Mouse (Mus musculus): Measurements from ENCODE around the gene Rnase1.

Gene Rnase1

DNA sequence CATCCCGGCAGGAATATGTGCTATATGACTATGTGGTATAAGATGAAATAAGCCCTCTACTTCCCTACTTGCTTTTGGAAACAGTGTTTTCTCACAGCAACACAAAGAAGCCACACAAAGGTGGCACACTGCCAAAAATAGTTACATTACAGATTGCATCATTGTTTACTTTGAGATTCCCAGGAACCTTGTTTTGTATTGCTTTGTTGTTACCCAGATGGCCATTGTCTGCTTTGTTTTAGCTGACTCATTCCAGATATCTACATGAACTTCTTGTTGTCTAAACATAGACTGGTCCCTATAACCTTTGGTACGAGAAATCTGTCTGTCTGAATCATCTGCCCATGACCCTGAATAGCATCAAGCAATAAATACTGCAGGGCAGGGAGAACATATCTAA is 6.2 kb downstream of the Rnase1 start:
- peak; percentile 28 for DNase-seq

DNA sequence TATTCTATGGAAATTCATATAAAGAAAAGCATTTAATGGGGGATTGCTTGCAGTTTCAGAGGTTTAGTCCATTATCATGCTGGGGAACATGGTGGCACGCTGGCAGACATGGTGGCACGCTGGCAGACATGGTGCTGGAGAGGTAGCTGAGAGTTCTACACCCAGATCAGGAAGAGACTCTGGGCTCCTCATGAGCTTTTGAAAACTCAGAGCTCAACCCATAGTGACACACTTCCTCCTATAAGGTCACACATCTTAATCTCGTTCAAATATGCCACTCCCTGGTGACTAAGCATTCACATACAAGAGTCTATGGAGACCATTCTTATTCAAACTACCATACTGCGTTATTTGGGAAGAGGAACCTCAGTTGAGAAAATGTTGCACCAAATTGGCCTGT is 14.2 kb downstream of the Rnase1 start:
- DNase-seq = no peak

DNA sequence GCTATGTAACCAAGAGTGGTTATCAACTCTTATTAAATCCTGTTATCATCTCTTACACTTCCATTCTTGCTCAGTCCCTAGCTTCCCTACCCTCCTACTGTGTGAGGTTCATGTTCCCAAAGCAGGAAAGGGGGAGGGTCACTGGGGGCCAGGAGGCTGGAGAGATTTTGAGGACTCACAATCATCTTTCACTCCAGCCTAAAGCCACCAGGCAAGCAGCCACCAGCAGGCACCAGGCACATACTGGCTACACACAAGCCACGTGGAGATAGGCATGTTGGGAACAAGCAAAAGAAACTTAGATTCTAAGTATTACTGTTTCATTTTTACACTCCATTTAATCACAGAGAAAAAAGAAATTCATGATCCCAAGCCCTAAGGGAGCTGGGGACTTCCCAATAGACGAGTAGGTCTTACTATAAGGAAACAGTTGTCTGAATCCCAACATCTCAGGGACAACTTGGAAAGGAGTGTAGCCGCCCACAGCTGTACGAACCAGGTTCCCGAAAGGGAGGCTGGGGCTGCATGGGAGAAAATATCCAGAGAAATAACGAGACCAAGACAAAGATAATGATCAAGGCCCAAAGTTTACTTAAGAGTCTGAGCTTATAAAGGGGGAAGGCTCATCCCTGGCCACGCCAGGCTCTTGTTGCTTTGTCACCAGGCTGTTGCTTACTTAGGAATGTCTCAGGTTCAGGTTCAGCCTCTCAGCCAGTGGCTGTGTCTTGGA is 15.3 kb downstream of the Rnase1 start:
- DNase-seq = no peak

DNA sequence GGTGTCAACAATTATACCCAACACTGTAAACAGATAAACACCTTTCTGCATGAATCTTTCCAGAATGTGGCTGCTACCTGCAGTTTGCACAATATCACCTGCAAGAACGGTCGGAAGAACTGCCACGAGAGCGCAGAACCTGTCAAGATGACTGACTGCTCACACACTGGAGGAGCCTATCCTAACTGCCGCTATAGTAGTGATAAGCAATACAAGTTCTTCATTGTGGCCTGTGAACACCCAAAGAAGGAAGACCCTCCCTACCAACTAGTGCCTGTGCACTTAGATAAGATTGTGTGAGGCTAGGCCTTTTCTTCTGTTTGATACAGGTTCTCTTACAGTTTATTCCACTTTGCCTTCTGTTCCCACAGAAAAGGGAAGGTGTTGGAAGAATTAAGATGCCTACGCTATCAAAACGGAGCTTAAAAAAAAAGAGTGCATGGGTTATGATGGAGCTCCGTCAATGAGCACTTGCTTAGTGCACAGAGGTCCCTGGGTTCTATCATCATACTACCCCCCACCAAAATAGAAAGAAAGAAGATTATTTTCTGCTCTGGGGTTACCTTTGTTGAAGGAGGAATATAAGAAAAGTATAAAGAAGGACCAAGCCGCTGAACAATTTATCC is 16.2 kb downstream of the Rnase1 start:
- no peak for DNase-seq

DNA sequence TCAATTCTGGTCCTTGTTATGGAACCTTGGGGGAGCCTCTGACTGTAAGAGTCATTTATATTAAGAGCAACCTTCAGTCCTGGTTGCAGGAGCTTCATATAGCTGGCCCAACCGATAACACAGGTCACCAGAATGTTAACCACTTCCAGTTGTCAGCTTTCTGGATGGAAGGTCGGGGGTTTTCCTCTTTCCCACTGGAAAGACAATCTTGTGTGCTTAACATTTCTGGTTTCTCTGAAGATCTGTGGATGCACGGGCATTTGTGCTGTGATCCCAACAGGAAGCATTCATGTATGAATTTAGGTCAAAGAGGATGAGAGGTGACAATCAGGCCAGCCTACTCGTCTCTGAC is 17.0 kb downstream of the Rnase1 start:
- no peak for DNase-seq

DNA sequence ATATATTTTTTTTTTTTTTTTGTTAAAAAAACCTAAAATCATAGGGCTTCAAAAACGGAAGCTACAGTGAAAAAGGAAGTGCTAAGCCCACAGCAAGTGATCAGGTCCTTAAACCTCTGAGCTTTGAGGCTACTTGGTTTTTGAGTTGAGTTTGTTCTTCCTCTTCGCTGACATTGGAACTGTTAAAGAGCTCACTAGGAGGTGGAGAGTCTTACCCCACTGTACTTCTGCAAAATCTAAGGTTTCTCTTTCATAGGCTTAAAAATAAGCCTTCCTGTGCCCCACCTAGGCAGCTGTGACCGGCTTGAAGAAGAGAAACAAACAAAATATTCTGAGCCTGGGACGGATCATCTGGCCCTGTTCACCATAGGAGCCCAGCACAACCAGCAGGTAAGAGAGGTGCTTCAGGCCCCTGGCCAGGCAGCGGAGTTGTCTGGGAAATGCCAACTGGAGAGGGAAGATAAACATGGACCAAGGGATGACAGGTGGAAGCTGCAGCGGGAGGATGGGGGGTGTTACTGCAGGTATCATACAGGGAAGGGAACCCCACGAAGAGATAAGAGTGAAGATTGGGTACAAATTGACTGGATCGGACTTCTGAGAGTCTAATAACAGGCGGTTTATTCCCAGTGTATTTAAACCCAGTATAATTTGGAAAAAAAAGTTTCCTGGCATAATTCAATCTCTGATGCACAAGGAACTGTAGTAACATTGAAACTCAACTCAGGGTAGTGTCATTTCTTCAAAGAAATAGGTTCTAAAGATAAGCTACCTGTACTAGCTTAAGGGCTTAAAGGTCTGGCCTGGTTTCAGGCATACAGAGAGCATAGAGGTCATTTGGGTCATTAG is 17.6 kb downstream of the Rnase1 start:
- peak; percentile 43 for DNase-seq

DNA sequence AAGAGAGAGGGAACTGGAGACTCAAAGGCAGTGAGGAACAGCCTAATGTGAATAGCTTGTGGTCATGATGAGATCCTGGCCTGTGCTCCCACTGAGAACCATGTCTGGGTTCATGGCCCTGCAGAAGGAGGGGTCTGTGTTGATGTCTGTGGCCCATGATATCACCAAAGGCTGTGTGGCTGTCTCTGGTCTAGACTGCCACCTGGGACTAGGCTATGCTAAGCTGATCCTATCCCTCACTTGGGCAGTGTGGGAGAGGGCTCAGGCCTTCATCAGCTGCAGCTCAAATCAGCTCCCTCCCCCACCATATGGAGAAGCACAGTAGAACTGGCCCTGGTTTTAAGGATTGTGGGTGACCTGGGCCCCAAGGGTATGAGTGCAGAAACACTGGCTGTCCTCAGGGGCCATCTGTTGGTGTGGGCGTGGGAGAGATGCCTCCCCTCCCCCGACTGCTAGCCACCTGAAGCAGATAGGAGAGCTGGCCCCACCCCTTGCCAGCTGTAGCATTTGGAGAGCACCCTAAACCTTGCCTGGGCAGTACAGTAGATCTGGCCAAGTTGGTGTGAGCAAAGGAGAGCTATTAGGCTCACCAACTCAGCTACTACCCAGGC is 18.8 kb downstream of the Rnase1 start:
- DNase-seq = no peak

DNA sequence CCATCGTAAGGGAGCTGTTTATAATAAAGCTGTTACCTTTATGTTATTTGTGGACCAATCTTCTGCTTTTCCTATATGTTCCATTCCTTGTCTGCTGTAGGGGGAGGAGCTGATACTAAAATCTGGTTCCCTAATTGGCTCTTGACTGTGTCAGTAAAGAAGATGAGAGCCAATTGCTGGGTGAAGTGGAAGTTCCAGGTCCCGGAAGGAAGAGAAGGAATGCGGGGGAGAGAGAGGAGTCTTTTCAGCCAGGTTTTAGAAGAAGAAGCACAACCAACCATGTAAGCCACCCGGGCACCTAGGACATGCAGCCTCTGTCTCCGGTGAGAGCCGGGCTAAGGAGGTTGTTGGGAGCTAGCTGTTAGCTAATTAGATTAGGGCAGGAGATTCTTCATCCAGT is 20.9 kb downstream of the Rnase1 start:
- DNase-seq = no peak

DNA sequence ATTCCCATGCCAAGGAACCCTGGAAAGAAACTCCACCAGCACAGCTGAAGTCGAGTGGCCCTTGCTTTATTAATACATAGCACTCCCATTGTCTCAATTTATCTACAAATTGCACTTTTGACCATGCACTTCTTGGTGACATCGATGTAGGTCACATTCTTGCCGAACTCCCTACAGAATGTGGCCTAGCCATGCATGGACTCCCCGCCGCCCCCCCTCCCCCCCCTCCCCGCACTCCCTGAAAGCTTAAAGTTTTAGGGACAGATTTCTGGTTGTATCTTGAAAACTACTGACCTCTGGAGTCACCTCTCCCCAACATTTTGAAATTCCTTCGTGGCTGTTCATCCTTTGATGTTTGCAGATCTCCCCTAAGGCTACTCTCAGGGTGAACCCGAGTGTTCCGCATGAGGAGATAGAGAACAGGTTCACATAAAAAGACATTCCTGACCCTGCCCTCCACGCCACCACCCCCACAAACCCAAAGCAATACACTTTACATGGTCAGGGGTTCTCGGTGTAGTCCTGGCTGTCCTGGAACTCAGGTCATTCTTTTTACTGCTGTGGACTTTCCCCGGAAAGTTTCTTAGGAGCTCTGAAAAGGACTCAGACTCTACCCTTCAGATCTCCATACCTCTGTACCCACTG is 32.5 kb downstream of the Rnase1 start, which contains the start of gene Eddm3b:
Gene Eddm3b, plus strand, starts transcription at position 511 of the 645 bp plus-strand sequence.
- DNase-seq = no peak

DNA sequence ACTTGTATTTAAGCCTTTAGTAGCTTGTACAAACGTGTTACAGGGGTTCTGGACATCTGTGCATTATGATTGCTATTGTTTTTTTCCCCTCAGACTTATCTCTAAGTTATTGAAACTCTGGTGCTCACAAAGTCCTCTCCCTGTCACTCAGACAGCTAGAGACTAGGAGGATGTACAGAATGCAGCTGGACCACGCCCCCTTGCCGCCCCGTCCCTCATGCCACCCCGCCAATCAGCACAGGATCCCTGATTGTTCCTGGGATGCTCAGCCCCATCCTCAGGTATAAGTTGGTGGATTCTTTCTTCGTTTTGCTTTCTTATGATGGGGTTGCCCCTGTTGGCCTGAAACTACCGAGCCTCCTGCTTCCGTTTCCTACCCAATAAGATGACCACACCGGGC is 33.1 kb downstream of the Rnase1 start:
- no peak for DNase-seq

DNA sequence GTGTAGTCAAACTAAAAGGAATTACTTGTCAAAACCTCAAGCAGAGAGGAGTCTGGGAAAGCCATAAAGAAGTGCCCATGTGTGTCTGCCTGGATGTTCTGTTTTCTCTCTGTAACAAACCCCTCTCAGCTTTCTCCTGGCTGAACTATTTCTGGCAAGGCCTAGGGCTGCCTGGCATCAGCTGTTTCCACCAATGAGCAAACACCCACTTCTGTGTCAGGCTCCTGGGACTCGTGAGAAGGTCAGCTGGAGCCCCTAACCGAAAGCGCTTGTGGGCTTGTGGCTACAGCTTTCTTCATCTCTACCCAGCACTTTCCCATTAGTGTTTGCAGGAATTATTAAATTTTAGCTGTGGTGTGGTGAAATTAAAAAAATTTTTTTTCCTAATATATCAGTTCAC is 34.6 kb downstream of the Rnase1 start:
- DNase-seq = no peak

DNA sequence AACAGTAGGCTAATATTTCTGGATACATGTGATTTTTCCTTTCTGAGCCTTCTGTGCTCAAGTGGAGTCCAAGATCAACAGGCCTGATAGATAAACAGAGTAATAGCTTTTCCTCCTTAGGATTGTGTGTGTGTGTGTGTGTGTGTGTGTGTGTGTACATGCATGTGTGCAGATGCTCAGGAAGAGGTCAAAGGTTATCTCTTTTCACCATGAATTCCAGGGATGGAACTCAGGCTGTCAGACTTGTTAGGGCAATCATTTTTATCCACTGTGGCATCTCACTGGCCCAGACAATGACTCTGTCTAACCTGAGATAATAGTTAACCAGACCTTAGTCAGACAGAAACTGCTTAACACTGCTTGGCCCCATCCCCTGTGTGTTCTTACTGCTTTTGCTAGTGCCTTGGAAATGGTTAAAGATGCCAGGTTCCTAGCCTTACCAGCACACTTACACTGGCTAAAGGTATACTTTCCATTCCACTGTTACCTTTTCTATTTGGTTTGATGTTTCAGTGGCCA is 40.1 kb downstream of the Rnase1 start:
- no peak for DNase-seq

DNA sequence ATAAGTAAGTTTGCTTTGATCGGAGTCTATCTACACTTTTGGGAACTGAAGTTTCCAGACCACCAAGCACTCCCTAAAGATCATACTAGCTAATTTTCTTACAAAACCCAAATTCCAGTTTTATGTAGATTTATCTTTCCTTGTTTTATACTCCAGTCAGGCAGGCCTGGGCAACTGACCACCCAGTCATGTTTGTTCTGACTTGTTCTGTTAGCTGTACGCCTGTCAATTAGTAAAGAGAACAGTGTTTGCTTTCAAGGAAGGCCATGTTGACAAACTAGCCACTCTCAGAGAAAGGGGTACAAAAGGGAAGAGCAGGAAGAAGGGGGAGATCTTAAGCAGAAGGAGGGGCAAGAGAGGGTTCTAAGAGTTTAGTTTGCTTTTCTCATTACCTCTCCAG is 42.2 kb downstream of the Rnase1 start:
- no peak for DNase-seq

DNA sequence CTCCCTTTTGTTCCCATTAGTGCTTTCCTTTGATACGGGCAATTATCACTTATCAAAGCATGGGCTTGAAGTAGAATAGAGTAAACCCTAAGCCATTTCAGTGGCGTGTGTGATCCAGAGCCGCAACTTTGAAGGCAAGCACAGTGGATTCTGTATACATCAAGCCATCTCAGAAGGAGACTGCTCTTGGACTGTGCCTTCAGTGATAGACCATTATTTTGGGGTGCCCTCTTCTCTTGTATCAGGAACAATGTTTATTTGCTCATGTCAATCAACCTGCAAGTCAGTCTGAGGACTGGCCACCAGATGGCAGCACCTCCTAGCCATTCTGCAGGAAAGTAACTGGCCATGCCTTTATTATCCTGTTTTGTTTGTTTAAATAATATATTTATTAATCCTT is 43.4 kb downstream of the Rnase1 start:
- peak; percentile 84 for DNase-seq

DNA sequence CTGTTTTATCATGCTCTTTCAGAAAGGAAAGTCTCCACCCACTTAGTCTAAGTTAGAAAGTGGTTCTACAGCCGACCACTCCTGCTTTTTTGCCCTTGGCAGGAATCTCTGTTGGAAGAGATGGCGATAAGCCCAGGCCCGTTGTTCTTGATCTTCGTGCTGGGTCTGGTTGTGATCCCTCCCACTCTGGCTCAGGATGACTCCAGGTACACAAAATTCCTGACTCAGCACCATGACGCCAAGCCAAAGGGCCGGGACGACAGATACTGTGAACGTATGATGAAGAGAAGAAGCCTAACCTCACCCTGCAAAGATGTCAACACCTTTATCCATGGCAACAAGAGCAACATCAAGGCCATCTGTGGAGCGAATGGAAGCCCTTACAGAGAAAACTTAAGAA is 45.3 kb downstream of the Rnase1 start:
- DNase-seq = peak; percentile 22

DNA sequence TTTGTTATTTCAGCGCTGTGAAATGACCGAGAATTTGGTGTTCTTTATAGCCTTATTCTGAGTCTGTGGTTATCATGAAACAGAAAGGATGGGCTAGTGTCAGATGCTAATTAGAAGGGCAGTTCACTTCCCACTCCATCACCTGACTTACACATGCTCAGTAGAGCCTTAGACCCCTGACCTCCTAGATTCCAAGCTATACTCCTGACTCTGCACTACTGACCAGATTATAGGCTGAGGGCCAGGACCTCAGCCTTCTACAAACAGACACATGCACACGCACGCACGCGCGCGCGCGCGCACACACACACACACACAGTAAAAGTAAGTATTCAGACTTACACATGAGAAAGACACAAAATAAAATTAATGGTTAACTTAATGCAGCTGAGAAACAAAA is 47.7 kb downstream of the Rnase1 start:
- no peak for DNase-seq

DNA sequence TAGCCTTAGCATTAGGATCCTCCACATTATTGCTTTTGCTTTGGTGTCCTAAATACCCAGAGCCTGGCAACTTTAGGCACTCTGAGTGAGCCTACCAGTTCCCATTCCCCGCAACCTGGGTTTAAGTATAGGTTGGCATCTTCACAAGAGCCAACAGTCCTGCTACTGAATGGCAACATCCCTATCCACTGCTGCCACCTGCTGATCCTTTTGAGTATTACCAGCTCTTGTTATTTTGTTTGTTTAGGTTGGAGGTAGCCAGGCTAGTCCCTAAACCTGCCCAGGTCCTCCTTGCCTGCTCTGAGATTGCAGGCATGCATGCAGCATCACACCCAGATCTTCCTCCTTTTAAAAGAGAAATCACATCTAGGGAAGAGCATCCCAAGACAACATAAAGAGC is 48.3 kb downstream of the Rnase1 start:
- DNase-seq = peak; percentile 95

DNA sequence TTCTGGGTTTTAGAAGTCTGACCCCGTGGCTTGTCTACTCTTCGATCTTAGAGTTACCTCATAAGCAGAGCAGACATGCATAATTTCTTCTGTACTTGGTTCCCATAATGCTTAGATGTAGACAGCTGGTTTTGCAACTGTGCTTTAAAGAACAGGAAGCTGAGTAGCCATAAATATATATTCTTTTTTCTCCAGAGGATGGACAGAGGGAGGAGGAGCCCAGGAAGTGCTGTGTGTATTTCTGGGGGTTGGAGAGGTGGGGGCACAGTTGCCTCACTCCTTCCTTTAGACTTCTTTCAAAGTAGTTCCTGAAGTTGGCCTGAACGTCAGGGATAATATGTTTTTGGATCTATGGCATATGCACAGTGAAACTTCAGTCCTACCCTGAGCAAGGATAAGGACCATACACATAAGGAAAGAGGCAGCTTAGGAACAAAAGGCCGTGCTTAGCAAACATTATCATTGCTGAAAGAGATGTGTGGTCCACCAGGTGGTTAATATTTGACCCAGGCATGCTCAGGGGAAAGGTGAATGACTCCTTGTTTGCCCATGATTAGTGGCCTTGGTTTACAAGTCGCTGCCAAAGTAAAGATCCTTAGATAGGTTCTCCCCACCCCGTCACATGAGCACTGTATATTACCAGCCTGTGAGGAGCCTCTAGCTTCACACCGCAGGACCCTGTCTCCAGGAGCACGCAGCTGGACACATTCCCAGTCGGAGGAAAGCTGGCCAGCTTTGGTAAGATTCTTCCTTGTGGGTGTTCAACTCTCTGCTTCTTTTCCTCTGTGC is 50.7 kb downstream of the Rnase1 start:
- peak; percentile 74 for DNase-seq

Measured in lung, postnatal 36 days (tissue).